Mouse (Mus musculus) brain, embryonic 14.5 days (tissue): Measurements from ENCODE around the gene Tmem100.

Source experiments
- CTCF ChIP-seq: fragments of 200-500 bp; IDR thresholded peaks from 2 replicates; pipeline ENCODE4 v1.5.1; 2012; ENCODE audit warnings: inconsistent platforms, mild to moderate bottlenecking, moderate library complexity, borderline replicate concordance; ENCODE audit not compliant: insufficient read depth, insufficient read length; ENCODE audit errors: extremely low read depth
- POLR2A ChIP-seq: fragments of 200-500 bp; IDR thresholded peaks from 2 replicates; pipeline ENCODE4 v1.6.1; 2012; ENCODE audit warnings: mild to moderate bottlenecking, inconsistent platforms, borderline replicate concordance; ENCODE audit not compliant: poor library complexity, insufficient read depth, insufficient read length, severe bottlenecking; ENCODE audit errors: extremely low read depth

- TF ChIP-seq CTCF (no peak), POLR2A (no peak)
Observed at GRCm38 (mm10) chr11:90033442-90033841, 3.3 kb downstream of the Tmem100 start.
